Mouse (Mus musculus) lung, adult 2 months (tissue): Measurements from ENCODE around the gene Clic1. TPM values are rescaled to one million over a fixed set of nuclear protein-coding genes. Genes with fewer than 3 reads are reported as not detected.

ENCODE experiments used
- DNase-seq: peaks from one replicate; pipeline ENCODE4 v3.0.0; 2022
- H3K4me1 ChIP-seq: fragments of 200-500 bp; 2 replicates; pipeline ENCODE4 v1.6.1; 2011; ENCODE audit warnings: low read length; ENCODE audit not compliant: control insufficient read depth, insufficient read depth
- H3K4me3 ChIP-seq: fragments of 200-500 bp; replicated peaks from 2 replicates; pipeline ENCODE3; 2011; ENCODE audit warnings: low read depth, mild to moderate bottlenecking, control low read depth, low read length; ENCODE audit errors: extremely low read depth
- CTCF ChIP-seq: fragments of 200-500 bp; IDR thresholded peaks from 2 replicates; pipeline ENCODE4 v1.5.1; 2011; ENCODE audit warnings: mild to moderate bottlenecking, low read length, control low read depth; ENCODE audit not compliant: insufficient read depth
- POLR2A ChIP-seq: fragments of 200-500 bp; IDR thresholded peaks from 2 replicates; pipeline ENCODE4 v1.6.1; 2011; ENCODE audit warnings: low read depth, mild to moderate bottlenecking, control low read depth, low read length, borderline replicate concordance; ENCODE audit errors: extremely low read depth
- WGBS: fragments of 180-500 bp; shearing (Covaris S2); methylation state at CpG from one replicate; pipeline ENCODE4 v1.1.7; 2018; 5-methylcytosine and 5-hydroxymethylcytosine counted together
- polyA plus RNA-seq: library from polyadenylated mRNA; depleted of rRNA; stranded (reverse); fragments of >200 nt; gene quantifications from 2 replicates; pipeline ENCODE4 v1.2.3, GENCODE M21; 2012

Clic1 gene
- polyA plus RNA-seq, 1 experiment: 153 TPM

DNA sequence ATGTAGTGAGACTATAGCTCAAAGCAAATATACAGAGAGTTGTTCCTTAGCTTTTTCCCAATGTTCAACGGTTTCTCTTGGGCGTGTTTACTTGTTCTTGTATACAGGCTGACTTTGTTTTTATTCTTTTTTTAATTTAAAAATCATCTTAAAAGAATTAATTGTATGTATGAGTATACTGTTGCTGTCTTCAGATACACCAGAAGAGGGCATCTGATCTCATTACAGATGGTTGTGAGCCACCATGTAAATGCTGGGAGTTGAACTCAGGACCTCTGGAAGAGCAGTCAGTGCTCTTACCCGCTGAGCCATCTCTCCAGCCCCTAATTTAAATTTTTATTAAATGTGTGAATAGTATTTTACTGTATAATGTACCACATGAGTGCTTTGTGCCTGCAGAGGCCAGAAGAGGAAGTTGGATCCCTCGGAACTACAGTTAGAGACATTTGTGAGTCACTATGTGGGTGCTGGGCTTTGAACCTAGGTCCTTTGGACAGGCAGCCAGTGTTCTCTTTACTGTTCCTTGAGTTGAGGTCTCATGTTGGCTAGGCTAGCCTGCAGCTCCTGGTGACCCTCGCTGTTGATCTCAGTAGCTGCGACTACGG is 42.3 kb upstream of the Clic1 start:
- WGBS: 90% methylated on average over 7 of the region's 7 CpGs
- TF ChIP-seq CTCF: no peak
- TF ChIP-seq POLR2A: no peak

DNA sequence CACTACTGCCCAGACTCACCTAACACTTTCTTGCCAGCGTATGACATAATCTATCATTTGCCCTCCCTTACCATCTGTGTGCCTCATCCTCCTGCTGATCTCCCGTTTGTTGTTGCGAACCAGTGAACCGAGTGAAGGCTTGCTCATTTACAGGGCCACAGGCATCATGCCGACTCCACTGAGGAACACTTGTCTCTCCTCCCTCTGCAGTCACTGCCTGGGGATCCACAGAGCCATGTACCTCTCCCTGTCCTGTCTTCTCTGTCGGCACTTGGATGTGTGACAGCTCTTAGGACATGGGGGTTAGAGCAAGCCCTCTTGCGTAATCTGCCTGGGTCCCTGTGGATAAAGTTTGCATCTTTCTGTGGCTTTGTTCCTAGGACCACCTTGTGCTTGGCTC is 40.2 kb upstream of the Clic1 start:
- TF ChIP-seq CTCF (no peak), POLR2A (no peak)
- H3K4me3 ChIP-seq: no peak overlapping the region
- 89% methylated on average over 7 of the region's 7 CpGs for WGBS
- DNase-seq: no peak
- H3K4me1 ChIP-seq: no peaks in the 10 kb centered on the region

More for the DNA sequence above, 42.3 kb upstream of the Clic1 start:
- Histone ChIP-seq H3K4me3 (no peak overlapping the region), H3K4me1 (peaks cover 4% of the 10 kb centered on the region)
- no peak for DNase-seq

DNA sequence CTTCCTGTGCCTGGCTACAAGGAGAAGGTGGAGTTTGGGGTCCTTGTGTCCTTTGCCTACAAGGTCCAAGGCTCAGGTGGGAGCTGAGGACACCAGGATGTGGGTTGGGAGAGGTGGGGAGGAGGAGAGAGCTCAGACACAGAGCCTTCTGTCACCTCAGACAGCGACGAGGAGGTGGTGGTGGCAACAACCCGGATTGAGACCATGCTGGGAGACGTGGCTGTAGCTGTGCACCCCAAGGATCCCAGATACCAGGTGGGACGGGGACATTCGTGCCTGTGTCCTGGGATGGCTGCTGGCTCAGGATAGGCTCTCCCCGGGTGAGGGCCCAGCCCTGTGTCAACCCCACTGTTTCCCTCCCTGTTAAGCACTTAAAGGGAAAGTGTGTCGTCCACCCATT is 38.3 kb upstream of the Clic1 start:
- 95% methylated on average over 8 of the region's 8 CpGs for WGBS
- H3K4me1 ChIP-seq: no peaks in the 10 kb centered on the region; the same call in 1 of the 2 replicates
- no peak for DNase-seq
- TF ChIP-seq POLR2A: no peak
- no peak for TF ChIP-seq CTCF
- no peak overlapping the region for H3K4me3 ChIP-seq

DNA sequence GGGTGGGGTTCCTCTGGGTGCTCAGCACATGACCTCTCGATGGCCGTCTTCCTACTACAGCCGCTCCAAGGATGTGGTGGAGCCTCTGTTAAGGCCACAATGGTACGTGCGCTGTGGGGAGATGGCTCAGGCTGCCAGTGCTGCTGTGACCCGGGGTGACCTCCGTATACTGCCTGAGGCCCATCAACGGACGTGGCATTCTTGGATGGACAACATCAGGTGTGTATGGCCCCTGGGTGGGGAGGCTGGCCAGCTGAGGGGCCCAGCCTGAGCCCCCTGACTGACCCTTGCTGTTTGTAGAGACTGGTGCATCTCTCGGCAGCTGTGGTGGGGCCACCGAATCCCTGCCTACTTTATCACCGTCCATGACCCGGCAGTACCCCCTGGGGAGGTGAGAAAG is 37.3 kb upstream of the Clic1 start:
- no peak for TF ChIP-seq CTCF
- no peak for TF ChIP-seq POLR2A
- DNase-seq: no peak
- Histone ChIP-seq H3K4me1 (no peaks in the 10 kb centered on the region; the same call in 1 of the 2 replicates), H3K4me3 (no peak overlapping the region)
- whole genome bisulfite sequencing: 84% methylated on average over 13 of the region's 13 CpGs

DNA sequence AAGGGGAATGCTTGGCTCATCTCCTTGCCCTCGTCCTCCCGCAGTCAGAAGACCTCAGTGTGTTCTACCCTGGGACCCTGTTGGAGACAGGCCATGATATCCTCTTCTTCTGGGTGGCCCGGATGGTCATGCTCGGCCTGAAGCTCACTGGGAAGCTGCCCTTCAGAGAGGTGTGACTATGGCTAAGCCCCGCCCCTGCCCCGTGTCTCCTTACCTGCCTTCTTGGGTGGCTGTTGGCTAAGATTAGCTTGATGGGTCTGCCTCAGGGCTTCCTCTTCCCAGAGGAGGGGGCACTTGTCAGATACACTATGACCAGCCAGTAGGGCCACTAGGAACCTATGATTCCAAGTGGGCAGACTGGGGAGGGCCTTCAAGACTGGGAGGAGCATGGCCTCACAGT is 36.5 kb upstream of the Clic1 start:
- Histone ChIP-seq H3K4me3 (no peak overlapping the region), H3K4me1 (no peaks in the 10 kb centered on the region; the same call in 1 of the 2 replicates)
- DNase-seq: no peak
- 68% methylated on average over 6 of the region's 6 CpGs for WGBS
- TF ChIP-seq POLR2A: no peak
- TF ChIP-seq CTCF: no peak

DNA sequence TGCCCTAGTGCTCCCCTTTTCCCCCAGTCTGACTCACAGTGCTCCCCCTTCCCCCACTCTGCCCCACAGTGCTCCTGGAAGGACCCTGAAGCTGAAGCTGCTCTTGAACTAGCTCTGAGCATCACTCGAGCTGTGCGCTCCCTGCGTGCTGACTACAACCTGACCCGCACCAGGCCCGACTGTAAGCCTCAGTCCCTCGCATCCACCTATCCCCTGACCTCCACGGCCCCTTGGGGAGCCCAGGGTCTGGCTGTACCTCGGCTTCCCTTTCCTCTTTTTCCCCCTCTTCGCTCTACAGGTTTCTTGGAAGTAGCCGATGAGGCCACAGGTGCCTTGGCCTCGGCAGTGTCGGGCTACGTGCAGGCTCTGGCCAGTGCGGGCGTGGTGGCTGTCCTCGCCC is 34.5 kb upstream of the Clic1 start:
- Histone ChIP-seq H3K4me3 (no peak overlapping the region), H3K4me1 (no peaks in the 10 kb centered on the region; the same call in 1 of the 2 replicates)
- no peak for TF ChIP-seq CTCF
- TF ChIP-seq POLR2A: no peak
- 90% methylated on average over 16 of the region's 16 CpGs for WGBS
- no peak for DNase-seq

DNA sequence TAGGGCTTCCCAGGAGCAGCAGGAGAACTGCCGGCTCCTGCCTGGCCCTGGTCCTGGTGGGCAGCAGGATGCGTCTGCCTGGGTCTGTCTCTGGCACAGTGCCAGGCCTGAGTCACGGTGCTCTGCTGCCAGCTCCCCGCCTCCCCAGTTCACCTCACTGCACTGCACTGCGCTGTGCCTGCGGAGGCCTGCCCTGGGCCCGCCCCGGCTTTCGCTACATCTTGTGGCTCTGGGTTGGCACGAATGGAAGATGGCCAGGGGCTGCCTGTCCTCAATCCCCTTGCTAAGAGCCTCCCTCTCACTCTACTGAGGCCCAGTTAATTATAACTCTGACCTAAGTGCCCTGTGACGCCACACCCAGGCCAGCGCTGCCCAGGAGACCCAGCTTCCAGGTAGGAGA is 33.4 kb upstream of the Clic1 start, which contains the start of gene Vwa7:
Gene Vwa7 (plus strand): TSS at position 204 of the 400 bp plus-strand sequence.
- DNase-seq: no peak
- Histone ChIP-seq H3K4me1 (peaks cover 4% of the 10 kb centered on the region; the same call in 1 of the 2 replicates), H3K4me3 (no peak within 1 kb of the TSS)
- WGBS: 41% methylated on average over 12 of the region's 12 CpGs
- TF ChIP-seq CTCF (no peak), POLR2A (no peak)

DNA sequence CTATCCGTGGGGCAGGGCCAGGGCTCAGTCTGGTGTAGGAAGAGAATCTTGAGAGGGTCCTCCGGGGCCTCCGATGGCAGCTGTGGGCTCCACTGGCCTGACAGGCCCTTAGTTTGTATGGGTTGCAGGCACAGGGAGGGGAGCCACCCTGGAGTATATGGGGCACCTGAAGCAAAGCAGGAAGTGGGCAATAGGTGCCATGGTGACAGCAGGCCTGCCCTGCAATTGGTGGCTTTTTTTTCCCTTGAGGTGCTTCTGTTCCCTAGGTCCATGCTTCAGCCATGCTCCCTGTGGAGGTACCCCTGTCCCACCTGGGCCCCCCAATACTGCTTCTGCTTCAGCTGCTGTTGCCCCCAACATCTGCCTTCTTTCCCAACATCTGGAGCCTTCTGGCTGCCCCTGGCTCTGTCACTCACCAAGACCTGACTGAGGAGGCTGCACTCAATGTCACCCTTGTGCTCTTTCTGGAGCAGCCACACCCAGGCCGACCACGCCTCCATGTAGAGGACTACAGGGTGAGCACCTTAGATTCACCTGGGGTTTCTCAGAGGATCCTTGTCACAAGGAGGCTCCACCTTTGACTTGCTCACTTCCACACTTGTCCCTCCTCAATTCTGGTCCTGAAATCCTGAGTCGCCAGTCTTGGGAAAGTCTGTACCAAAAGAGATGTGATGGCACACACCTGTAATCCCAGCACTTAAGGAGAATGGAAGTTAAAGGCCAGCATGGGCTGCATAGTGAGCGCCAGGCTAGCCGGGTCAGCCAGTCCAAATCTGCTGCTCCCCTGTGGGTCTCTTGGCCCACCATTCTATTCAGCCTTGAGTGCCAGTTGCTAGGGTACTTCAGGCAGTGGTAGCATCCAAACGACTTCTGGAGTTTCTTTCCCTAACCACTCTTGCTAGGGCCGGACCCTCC is 32.7 kb upstream of the Clic1 start:
- Histone ChIP-seq H3K4me3 (no peak overlapping the region), H3K4me1 (peaks cover 4% of the 10 kb centered on the region; the same call in 1 of the 2 replicates)
- no peak for DNase-seq
- 70% methylated on average over 10 of the region's 10 CpGs for WGBS
- TF ChIP-seq CTCF (no peak), POLR2A (no peak)

DNA sequence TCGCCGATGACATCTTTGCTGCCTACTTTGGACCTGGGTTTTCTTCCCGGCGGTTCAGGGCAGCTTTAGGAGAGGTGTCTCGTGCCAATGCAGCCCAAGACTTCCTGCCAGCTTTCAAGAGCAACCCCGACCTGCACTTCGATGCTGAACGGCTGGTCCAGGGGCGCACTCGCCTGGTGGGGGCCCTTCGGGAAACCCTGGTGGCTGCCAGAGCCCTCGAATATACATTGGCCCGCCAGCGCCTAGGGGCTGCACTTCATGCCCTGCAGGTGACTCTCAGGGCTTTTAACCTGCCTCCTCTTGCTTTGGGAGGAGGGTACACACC is 32.1 kb upstream of the Clic1 start:
- Histone ChIP-seq H3K4me1 (peaks cover 7% of the 10 kb centered on the region), H3K4me3 (no peak overlapping the region)
- TF ChIP-seq CTCF (no peak), POLR2A (no peak)
- WGBS: 58% methylated on average over 14 of the region's 14 CpGs
- no peak for DNase-seq
